Mouse (Mus musculus) heart, embryonic 11.5 days (tissue): ENCODE data around the gene Apoa1. TPM values are rescaled to one million over a fixed set of nuclear protein-coding genes. Genes with fewer than 3 reads are reported as not detected.

Experiments
- ATAC-seq: fragments of 200-750 bp; cut with Nextera tagmentation; replicated peaks from 2 replicates; pipeline ENCODE4 v1.8.0; 2017; ENCODE audit warnings: moderate library complexity; ENCODE audit not compliant: insufficient number of reproducible peaks, low FRiP score, low TSS enrichment
- H3K27ac ChIP-seq: fragments of 300-500 bp; sonication (generic); 2 replicates; pipeline ENCODE4 v1.5.1; 2014; ENCODE audit warnings: mild to moderate bottlenecking, low read depth, low read length
- H3K27me3 ChIP-seq: fragments of 300-500 bp; sonication (generic); 2 replicates; pipeline ENCODE4 v1.6.1; 2014; ENCODE audit warnings: mild to moderate bottlenecking, low read length, mixed read lengths; ENCODE audit not compliant: control insufficient read depth, insufficient read depth
- H3K36me3 ChIP-seq: fragments of 300-500 bp; sonication (generic); 2 replicates; pipeline ENCODE4 v1.6.1; 2014; ENCODE audit warnings: mild to moderate bottlenecking, low read length, moderate library complexity, mixed read lengths; ENCODE audit not compliant: control insufficient read depth, insufficient read depth
- H3K4me1 ChIP-seq: fragments of 300-500 bp; sonication (generic); 2 replicates; pipeline ENCODE4 v1.6.1; 2014; ENCODE audit warnings: low read length; ENCODE audit not compliant: control insufficient read depth, insufficient read depth
- H3K4me2 ChIP-seq: fragments of 300-500 bp; sonication (generic); 2 replicates; pipeline ENCODE4 v1.6.1; 2014; ENCODE audit warnings: mild to moderate bottlenecking, moderate library complexity
- H3K4me3 ChIP-seq: fragments of 300-500 bp; sonication (generic); 2 replicates; pipeline ENCODE4 v1.5.1; 2014; ENCODE audit warnings: low read depth, low read length
- H3K9ac ChIP-seq: fragments of 300-500 bp; sonication (generic); 2 replicates; pipeline ENCODE4 v1.6.1; 2014; ENCODE audit warnings: mild to moderate bottlenecking, low read depth, low read length, moderate library complexity
- H3K9me3 ChIP-seq: fragments of 300-500 bp; sonication (generic); replicated peaks from 2 replicates; pipeline ENCODE4 v1.6.1; 2016; ENCODE audit warnings: low read length; ENCODE audit not compliant: control insufficient read depth
- WGBS: fragments of 180-500 bp; shearing (Covaris S2); extraction: QIAGEN DNeasy Blood & Tissue Kit; methylation state at CpG from one replicate; pipeline ENCODE4 v1.1.7; 2014; ENCODE audit not compliant: insufficient replicate concordance; 5-methylcytosine and 5-hydroxymethylcytosine counted together
- polyA plus RNA-seq: library from polyadenylated mRNA; unstranded; fragments of >200 nt; fragmentation: Nextera tagmentation; extraction: Ambion mirVana; gene quantifications from 2 replicates; pipeline ENCODE4 v1.2.1, GENCODE M21; 2014

Gene Apoa1
- polyA plus RNA-seq, 1 experiment from 2014 or later = 29.6 TPM

DNA sequence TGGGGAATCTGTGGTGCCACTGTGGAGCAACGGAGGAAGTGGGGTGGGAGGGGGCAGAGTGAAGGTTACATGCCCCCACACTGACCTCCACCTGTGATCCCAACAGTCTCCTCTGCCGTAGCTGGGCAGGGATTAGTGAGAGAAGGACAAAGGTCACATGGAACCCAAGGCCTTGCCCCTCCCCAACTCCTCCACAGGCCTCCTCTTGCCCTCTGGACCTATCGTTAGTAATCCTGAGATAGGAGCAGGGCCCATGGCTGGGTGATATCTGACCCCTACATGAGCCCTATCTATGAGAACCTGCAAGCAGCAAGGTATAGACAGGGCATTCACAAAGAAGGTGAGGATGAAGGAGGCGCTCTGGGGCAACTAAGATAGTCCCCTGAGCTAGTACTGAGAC, 7.3 kb downstream of the Apoa1 start:
- H3K4me1 ChIP-seq = no peaks in the 10 kb centered on the region
- H3K4me3 ChIP-seq = no peak overlapping the region
- H3K27ac ChIP-seq = no peak overlapping the region
- H3K4me2 ChIP-seq = no peak overlapping the region
- no peaks in the 10 kb centered on the region for H3K36me3 ChIP-seq
- H3K9me3 ChIP-seq = no peaks in the 10 kb centered on the region
- no peak for ATAC-seq
- 57% methylated on average over 4 of the region's 4 CpGs for WGBS
- H3K27me3 ChIP-seq = peaks cover 3% of the 10 kb centered on the region; the same call in 1 of the 2 replicates
- no peak overlapping the region for H3K9ac ChIP-seq

DNA sequence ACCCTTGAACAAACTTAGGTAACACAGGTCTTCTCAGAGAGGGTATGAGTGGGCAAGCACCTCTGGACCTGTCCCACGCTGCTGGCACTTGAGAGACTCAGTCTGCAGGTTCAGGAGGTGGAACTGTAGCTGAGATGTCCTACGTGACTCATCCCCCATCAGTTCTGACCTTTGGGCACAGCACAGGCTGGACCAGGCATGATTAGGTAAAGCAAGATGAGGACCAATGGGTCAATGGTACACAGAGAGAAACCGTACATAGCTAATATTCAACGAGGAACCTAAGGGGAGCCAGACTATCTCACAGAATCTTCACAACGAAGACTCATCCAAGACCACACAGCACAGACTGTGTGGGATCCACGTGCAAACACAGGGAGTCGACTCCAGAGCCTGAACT, 10.5 kb downstream of the Apoa1 start:
- Histone ChIP-seq H3K9ac (no peak overlapping the region), H3K4me3 (no peak overlapping the region), H3K4me1 (peaks cover 8% of the 10 kb centered on the region; the same call in 1 of the 2 replicates), H3K4me2 (no peak overlapping the region), H3K27ac (no peak overlapping the region), H3K36me3 (no peaks in the 10 kb centered on the region), H3K27me3 (no peaks in the 10 kb centered on the region), H3K9me3 (no peaks in the 10 kb centered on the region)
- ATAC-seq = no peak
- WGBS = 81% methylated on average over 7 of the region's 7 CpGs

DNA sequence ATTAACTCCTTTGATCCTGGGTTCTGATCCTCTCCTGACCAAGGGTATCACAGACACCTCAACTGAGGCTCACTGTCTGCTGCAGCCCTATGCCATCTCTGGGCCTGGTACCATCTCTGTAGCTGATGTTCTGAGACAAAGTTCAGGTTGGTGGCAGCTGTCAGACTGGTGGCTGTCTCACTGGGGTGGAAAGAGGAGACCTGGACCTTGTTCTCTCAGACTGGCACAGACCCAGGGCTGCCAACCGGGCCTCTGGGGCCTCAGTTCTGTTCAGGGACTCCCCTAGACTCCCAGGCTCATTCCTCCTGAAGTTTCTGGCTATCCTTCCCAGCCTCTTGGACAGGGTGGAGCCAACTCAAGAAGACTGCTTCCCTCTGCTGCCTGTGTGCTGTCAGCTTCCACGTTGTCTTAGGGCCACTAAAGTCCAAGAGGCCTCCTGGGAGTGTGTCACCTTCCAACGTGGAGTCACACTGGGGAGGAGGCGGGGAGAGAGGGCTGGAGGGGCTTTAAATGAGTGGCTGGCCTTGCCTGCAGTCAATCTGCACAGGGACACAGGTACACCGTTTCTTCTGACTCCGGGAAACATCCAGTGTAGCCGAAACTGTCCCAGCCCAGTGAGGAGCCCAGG, 12.3 kb downstream of the Apoa1 start, which contains the start of gene Apoa4:
Gene Apoa4, plus strand, starts transcription at position 171 of the 628 bp plus-strand sequence.
- no peaks in the 10 kb centered on the region for H3K36me3 ChIP-seq
- H3K4me1 ChIP-seq = peaks cover 11% of the 10 kb centered on the region; the same call in 1 of the 2 replicates
- WGBS = 58% methylated on average over 7 of the region's 7 CpGs
- no peaks in the 10 kb centered on the region for H3K27me3 ChIP-seq
- H3K27ac ChIP-seq = no peak within 1 kb of the TSS
- no peak within 1 kb of the TSS for H3K4me3 ChIP-seq
- H3K9me3 ChIP-seq = no peaks in the 10 kb centered on the region
- H3K9ac ChIP-seq = no peak within 1 kb of the TSS
- 0 out of 2 replicates have a peak, but pooled peaks have one; percentile 14 for ATAC-seq
- no peak within 1 kb of the TSS for H3K4me2 ChIP-seq

DNA sequence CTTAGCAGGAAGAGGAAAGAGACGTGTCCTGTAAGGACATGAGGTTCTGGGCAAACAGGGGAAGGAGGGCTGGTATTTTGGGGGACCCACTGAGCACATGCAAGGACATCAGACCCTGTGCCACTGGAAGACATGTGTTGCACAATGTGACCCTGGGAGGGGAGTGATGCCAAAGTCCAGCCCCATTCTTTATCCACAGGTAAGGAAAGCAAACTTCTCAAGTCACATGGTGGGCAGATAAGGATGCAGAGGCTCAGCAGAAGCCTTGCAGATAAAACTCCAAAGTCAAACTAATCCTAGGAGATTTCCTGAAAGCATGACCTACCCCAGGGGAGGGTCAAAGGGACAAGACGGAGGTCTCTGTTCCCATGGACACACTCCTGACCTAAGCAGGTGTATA, 13.4 kb downstream of the Apoa1 start:
- Histone ChIP-seq H3K36me3 (no peaks in the 10 kb centered on the region), H3K4me1 (peaks cover 11% of the 10 kb centered on the region; the same call in 1 of the 2 replicates), H3K27me3 (no peaks in the 10 kb centered on the region), H3K4me3 (no peak overlapping the region), H3K27ac (no peak overlapping the region), H3K9me3 (no peaks in the 10 kb centered on the region), H3K4me2 (no peak overlapping the region), H3K9ac (no peak overlapping the region)
- ATAC-seq = no peak
- WGBS = 58% methylated on average over 2 of the region's 2 CpGs

DNA sequence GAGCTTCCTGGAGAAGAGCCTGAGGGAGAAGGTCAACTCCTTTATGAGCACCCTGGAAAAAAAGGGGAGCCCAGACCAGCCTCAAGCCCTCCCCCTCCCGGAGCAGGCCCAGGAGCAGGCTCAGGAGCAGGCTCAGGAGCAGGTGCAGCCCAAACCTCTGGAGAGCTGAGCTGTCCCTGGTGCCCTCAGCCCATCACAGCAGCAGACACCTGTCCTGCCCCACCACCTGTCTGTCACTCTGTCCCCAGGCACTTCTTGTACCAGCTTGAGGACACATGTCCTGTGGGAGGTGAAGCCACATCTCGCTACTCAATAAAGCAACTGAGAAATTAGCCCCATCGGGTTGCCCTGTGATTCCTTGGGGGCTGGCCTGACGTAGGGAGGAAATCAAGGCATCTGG, 14.7 kb downstream of the Apoa1 start:
- ATAC-seq = no peak
- Histone ChIP-seq H3K4me3 (no peak overlapping the region), H3K9ac (no peak overlapping the region), H3K4me2 (no peak overlapping the region), H3K9me3 (no peaks in the 10 kb centered on the region), H3K27me3 (no peaks in the 10 kb centered on the region), H3K4me1 (peaks cover 11% of the 10 kb centered on the region; the same call in 1 of the 2 replicates), H3K27ac (no peak overlapping the region), H3K36me3 (no peaks in the 10 kb centered on the region)
- WGBS = 56% methylated on average over 4 of the region's 4 CpGs

DNA sequence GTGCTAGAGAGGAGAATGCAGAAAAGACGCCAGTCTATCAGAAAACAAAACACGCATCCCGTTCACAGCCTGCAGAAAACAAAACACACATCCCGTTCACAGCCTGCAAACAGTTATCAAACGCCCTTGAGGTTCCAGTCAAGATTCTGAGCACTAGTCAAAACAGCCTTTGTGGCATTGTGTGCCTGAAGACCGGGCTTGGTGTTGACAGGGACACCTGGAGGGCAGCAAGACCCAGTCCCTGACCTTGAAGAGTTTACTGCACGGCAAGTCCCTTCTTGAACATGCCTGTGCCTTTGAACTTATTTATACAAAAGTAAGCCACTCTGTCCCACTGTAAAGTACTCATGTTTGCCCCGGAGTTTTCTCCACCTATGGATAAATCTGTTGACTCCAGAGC, 15.2 kb downstream of the Apoa1 start:
- no peak overlapping the region for H3K4me2 ChIP-seq
- no peaks in the 10 kb centered on the region for H3K9me3 ChIP-seq
- no peaks in the 10 kb centered on the region for H3K36me3 ChIP-seq
- H3K27me3 ChIP-seq = no peaks in the 10 kb centered on the region
- no peak overlapping the region for H3K4me3 ChIP-seq
- no peak overlapping the region for H3K27ac ChIP-seq
- H3K4me1 ChIP-seq = peaks cover 11% of the 10 kb centered on the region; the same call in 1 of the 2 replicates
- H3K9ac ChIP-seq = no peak overlapping the region; the same call in 1 of the 2 replicates
- 32% methylated on average over 8 of the region's 8 CpGs for WGBS
- no peak for ATAC-seq

DNA sequence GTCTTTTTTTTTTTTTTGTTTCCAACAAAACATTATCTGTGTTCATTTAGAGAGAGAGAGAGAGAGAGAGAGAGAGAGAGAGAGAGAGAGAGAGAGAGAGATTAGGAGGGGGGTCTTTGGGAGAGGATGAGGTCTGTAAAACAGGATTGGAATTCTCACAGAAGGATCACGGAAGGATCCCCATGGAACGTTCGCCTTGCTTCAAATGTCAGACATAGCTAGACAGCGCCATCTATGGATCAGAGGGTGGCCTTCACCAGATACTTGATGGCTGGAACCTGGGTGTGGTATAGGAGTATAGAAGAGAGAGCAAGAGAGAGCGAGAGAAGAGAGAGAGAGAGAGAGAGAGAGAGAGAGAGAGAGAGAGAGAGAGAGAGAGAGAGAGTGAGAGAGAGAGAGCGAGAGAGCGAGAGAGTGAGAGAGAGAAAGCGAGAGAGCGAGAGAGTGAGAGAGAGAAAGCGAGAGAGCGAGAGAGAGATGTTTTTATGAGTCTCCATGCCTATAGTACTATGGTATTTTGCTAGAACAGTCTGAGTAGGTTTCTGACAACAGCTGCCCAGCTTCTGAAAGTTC, 18.5 kb downstream of the Apoa1 start:
- H3K36me3 ChIP-seq = no peaks in the 10 kb centered on the region
- H3K9ac ChIP-seq = no peak overlapping the region
- no peak overlapping the region for H3K4me3 ChIP-seq
- H3K4me2 ChIP-seq = no peak overlapping the region
- no peak for ATAC-seq
- H3K27ac ChIP-seq = no peak overlapping the region
- H3K4me1 ChIP-seq = peaks cover 11% of the 10 kb centered on the region; the same call in 1 of the 2 replicates
- no peaks in the 10 kb centered on the region for H3K27me3 ChIP-seq
- WGBS = 31% methylated on average over 11 of the region's 11 CpGs
- H3K9me3 ChIP-seq = no peaks in the 10 kb centered on the region

DNA sequence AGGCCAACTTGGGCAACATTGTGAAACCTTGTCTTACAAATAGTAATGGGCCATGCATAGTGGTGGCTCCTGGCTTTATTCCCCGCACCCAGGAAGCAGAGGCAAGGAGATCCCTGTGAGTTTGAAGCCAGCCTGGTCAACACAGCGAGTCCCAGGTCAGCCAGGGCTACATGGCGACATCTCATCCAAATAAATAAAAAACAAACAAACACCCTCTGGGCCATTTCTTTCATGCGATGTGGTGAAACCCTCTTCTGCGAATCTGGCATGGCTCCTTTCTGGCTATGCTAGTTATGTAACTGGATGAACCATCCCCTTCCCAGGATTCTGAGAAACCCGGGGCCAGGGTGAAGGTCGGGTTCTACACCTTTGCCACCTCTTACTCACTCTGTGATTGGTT, 27.8 kb downstream of the Apoa1 start:
- ATAC-seq = no peak
- no peak overlapping the region for H3K4me2 ChIP-seq
- no peak overlapping the region for H3K4me3 ChIP-seq
- no peak overlapping the region for H3K27ac ChIP-seq
- H3K4me1 ChIP-seq = no peaks in the 10 kb centered on the region
- no peaks in the 10 kb centered on the region for H3K9me3 ChIP-seq
- H3K27me3 ChIP-seq = no peaks in the 10 kb centered on the region
- no peak overlapping the region for H3K9ac ChIP-seq
- H3K36me3 ChIP-seq = no peaks in the 10 kb centered on the region
- 79% methylated on average over 7 of the region's 7 CpGs for WGBS
